Mouse (Mus musculus) lung, adult 2 months (tissue): ENCODE results near the gene Smim15.

Experiments
- CTCF ChIP-seq: fragments of 200-500 bp; IDR thresholded peaks from 2 replicates; pipeline ENCODE4 v1.5.1; 2011; ENCODE audit warnings: mild to moderate bottlenecking, low read length, control low read depth; ENCODE audit not compliant: insufficient read depth
- POLR2A ChIP-seq: fragments of 200-500 bp; IDR thresholded peaks from 2 replicates; pipeline ENCODE4 v1.6.1; 2011; ENCODE audit warnings: low read depth, mild to moderate bottlenecking, control low read depth, low read length, borderline replicate concordance; ENCODE audit errors: extremely low read depth

- TF ChIP-seq CTCF (no peak), POLR2A (no peak)
These were observed 42.5 kb downstream of the Smim15 start for GRCm38 (mm10) chr13:108086724-108087123.
